Mouse (Mus musculus): ENCODE results near the gene Gm6096.
"Not testable (repeated sequence)": the region's sequence is repeated elsewhere in the genome, so short reads cannot be mapped to it uniquely, and the experiment has no call there.

The Gm6096 gene

GRCm38 (mm10) chr7:34250738-34251137 lies at the start of gene Gm6096:
Gm6096 (plus strand) TSS chr7:34251038.
- no peak for DNase-seq (ENCODE audit: extremely low read depth, insufficient read length, low spot score)

DNA sequence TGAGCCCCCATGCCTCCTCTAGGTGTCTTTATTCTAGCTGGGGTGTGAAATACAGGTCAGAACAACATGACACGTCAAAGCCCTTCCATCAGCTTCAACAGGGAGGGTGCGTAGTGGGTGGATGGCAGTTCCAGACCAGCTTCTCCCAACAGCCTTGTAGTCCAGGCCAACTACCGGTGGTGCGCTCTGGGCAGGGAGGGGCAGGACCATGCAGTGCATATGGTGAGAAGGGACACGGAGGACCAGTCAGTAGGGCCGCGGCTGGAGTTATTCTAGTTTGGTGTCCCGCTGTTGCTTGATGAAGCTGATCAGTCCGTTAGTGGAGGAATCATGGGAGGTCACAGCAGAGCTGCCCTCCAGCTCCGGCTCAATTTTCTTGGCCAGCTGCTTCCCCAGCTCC lies 48.7 kb upstream of the Gm6096 start:
- DNase-seq (ENCODE audit: extremely low read depth, insufficient read length, low spot score), result not testable (repeated sequence)

DNA sequence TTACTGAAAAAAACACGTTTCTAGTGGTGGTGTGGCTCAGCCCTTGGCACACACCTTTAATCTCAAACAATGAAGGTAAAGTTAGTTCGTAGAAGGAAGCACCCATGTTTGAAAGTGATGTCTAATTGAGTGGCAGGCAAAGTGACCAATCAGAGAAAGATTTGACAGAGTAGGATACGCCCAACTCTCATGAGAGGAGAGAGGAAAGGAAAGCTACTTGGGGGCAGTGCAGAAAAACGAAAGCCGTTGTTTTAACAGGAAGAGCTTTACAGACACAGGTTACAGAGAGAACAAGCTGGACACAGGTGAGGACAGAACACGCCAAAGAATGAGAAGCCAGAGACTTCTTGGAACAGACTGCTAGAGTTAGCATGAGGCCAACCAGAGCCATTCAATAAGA lies 44.5 kb upstream of the Gm6096 start:
- DNase-seq (ENCODE audit: extremely low read depth, insufficient read length, low spot score), result no peak

DNA sequence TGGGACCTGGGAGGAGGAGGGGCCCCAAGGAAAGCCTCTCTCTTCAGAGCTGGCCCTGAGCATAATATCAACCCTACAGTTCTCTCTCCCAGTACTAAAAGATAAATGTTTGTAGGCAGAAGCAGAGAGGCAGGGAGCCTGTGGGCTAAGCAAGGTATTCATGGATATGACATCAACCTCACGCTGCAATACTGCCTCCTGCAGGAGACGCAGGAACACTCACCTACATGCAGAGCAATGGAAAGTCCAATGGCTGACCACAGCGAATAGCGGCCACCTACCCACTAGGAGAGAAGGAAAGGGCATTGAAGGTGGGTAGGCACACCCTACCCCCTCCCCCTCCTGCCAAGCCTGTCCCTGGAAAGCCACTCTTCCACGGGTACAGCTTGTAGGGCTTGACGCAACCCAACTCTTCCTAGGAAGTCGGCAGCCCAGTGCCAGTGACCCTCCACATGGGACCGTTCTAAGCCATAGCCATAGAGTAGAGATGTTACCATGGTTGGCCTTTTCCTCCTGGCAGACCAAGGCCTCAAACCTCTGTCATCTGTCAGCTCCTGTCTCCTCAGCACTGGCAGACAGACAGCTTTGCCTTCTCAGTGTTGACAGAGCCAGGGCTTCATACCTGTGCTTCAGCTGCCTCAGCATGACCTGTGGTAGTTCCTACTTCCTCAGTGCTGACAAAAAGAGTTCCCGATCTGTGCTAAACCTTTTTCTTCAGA lies 42.7 kb upstream of the Gm6096 start:
- DNase-seq (ENCODE audit: extremely low read depth, insufficient read length, low spot score), result no peak

- DNase-seq (ENCODE audit: extremely low read depth, insufficient read length, low spot score), result no peak
These were observed 37.6 kb upstream of the Gm6096 start for GRCm38 (mm10) chr7:34213281-34213680.

GRCm38 (mm10) chr7:34214644-34215043 lies 36.2 kb upstream of the Gm6096 start:
- no peak for DNase-seq (ENCODE audit: extremely low read depth, insufficient read length, low spot score)

- no peak for DNase-seq (ENCODE audit: extremely low read depth, insufficient read length, low spot score)
These were observed 35.4 kb upstream of the Gm6096 start for GRCm38 (mm10) chr7:34215481-34215880.

GRCm38 (mm10) chr7:34216474-34216873 lies 34.4 kb upstream of the Gm6096 start:
- DNase-seq (ENCODE audit: extremely low read depth, insufficient read length, low spot score), result no peak

DNA sequence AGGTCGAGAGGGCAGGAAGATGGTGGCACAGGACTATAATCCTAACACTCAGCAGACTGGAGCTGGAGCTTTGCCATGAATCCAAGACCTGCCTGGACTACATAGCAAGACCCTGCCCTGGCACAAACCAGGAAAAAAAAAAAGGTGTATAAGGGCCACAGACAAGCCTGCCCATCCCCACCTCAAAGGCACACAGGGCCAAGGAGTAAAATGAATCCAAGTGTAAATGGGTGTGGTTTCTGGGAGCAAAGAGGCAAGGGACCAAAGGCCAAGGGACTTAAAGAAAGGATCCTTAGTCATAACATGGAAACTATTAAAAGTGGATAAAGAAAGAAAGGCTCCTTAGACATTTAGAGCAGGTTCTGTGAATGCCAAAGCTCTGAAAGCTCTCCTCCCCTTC lies 32.3 kb upstream of the Gm6096 start:
- no peak for DNase-seq (ENCODE audit: extremely low read depth, insufficient read length, low spot score)

- DNase-seq (ENCODE audit: extremely low read depth, insufficient read length, low spot score), result no peak
These were observed 29.1 kb upstream of the Gm6096 start for GRCm38 (mm10) chr7:34221594-34222250.

DNA sequence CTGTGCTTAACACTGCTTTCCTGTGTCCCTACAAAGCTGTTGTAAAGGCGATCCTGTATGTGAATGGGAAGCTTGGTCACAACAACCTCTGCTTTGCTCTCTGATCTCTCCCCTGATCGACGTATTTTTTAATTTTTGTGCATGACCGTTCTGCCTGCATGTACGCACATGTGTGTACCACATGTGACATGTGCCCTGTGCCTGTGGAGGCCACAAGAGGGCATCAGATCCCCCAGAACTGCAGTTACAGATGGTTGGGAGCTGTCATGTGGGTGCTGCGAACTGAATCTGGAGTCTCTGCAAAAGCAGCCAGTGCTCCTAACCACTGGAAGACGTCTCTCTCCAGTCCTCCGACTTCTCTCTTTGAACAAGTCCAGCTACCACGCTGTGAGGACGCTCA lies 28.5 kb upstream of the Gm6096 start:
- DNase-seq (ENCODE audit: extremely low read depth, insufficient read length, low spot score), result no peak

GRCm38 (mm10) chr7:34224308-34224707 lies 26.5 kb upstream of the Gm6096 start:
- no peak for DNase-seq (ENCODE audit: extremely low read depth, insufficient read length, low spot score)

GRCm38 (mm10) chr7:34226086-34226485 lies 24.8 kb upstream of the Gm6096 start:
- DNase-seq (ENCODE audit: extremely low read depth, insufficient read length, low spot score), result no peak

GRCm38 (mm10) chr7:34226846-34227245 lies 24.0 kb upstream of the Gm6096 start:
- DNase-seq (ENCODE audit: extremely low read depth, insufficient read length, low spot score), result no peak

DNA sequence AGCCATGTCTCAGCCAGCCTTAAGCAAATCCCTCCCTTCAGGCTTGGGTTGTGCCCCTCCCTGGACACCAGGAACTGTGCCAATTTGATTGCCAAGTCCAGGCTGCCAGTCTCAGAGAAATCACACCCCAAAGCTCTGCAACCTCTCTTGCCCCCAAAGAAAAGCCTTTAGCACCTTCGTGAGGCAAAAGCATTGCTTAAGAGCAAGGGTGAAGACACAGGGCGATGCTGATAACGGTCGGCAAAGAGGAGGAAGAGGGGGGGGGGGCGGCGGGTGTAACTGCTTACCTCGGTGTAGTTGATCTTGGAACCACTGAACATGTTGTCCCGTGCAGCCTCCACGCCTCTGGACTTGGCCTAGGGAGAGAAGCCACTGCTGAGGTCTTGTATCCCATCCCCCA lies 22.2 kb upstream of the Gm6096 start:
- no peak for DNase-seq (ENCODE audit: extremely low read depth, insufficient read length, low spot score)

GRCm38 (mm10) chr7:34229153-34229552 lies 21.7 kb upstream of the Gm6096 start:
- DNase-seq (ENCODE audit: extremely low read depth, insufficient read length, low spot score), result no peak

- DNase-seq (ENCODE audit: extremely low read depth, insufficient read length, low spot score), result no peak
These were observed 21.1 kb upstream of the Gm6096 start for GRCm38 (mm10) chr7:34229691-34230111.

GRCm38 (mm10) chr7:34230116-34230515 lies 20.7 kb upstream of the Gm6096 start, which contains the start of gene Gpi1:
Gpi1 (minus strand) TSS chr7:34230336.
- peak; percentile 98 for DNase-seq (ENCODE audit: extremely low read depth, insufficient read length, low spot score)

GRCm38 (mm10) chr7:34232785-34233725 lies 17.8 kb upstream of the Gm6096 start:
- no peak for DNase-seq (ENCODE audit: extremely low read depth, insufficient read length, low spot score)

GRCm38 (mm10) chr7:34233909-34234609 lies 16.8 kb upstream of the Gm6096 start:
- DNase-seq (ENCODE audit: extremely low read depth, insufficient read length, low spot score), result peak; percentile 99

Data from 3134 (cell line).